Mouse (Mus musculus): ENCODE results near the gene Ganab. TPM values are rescaled to one million over a fixed set of nuclear protein-coding genes. Genes with fewer than 3 reads are reported as not detected.
"Not testable (repeated sequence)": the region's sequence is repeated elsewhere in the genome, so short reads cannot be mapped to it uniquely, and the experiment has no call there.

Gene Ganab
- polyA plus RNA-seq, 1 experiment from 2014 or later, result 102 TPM

- WGBS, result 2% methylated on average over 54 of the region's 54 CpGs
Observed at GRCm38 (mm10) chr19:8892829-8893766, 4.8 kb upstream of the Ganab start, which contains the start of gene Ints5. Ints5 (plus strand) TSS chr19:8893005.

GRCm38 (mm10) chr19:8895397-8895960 lies 2.4 kb upstream of the Ganab start:
- Histone ChIP-seq H3K4me2 (no peak overlapping the region), H3K4me1 (peaks cover 39% of the 10 kb centered on the region), H3K9me3 (no peaks in the 10 kb centered on the region), H3K4me3 (no peak overlapping the region), H3K27me3 (no peaks in the 10 kb centered on the region), H3K27ac (no peak overlapping the region), H3K9ac (no peak overlapping the region), H3K36me3 (peaks cover 30% of the 10 kb centered on the region)
- ATAC-seq (ENCODE audit: insufficient number of reproducible peaks, low FRiP score, low TSS enrichment, low read depth), result no peak
- WGBS, result 85% methylated on average over 9 of the region's 9 CpGs

More at GRCm38 (mm10) chr19:8892829-8893766, 4.8 kb upstream of the Ganab start, which contains the start of gene Ints5:
- peak; percentile 30; the same call in 1 of the 2 replicates for ATAC-seq (ENCODE audit: insufficient number of reproducible peaks, low FRiP score, low TSS enrichment, low read depth)
- peak within 1 kb of the TSS; percentile 79 for H3K4me2 ChIP-seq
- H3K9me3 ChIP-seq, result no peaks in the 10 kb centered on the region
- H3K4me1 ChIP-seq, result peaks cover 37% of the 10 kb centered on the region
- peak within 1 kb of the TSS; percentile 79 for H3K4me3 ChIP-seq
- peaks cover 30% of the 10 kb centered on the region for H3K36me3 ChIP-seq
- peak within 1 kb of the TSS; percentile 84 for H3K9ac ChIP-seq
- H3K27ac ChIP-seq, result peak within 1 kb of the TSS; percentile 90
- H3K27me3 ChIP-seq, result no peaks in the 10 kb centered on the region

- ATAC-seq (ENCODE audit: insufficient number of reproducible peaks, low FRiP score, low TSS enrichment, low read depth); H3K27me3 ChIP-seq; H3K4me2 ChIP-seq; H3K27ac ChIP-seq; H3K9ac ChIP-seq; H3K9me3 ChIP-seq; H3K4me3 ChIP-seq: not testable (repeated sequence)
- 74% methylated on average over 5 of the region's 5 CpGs for WGBS
- Histone ChIP-seq H3K36me3 (peaks cover 23% of the 10 kb centered on the region), H3K4me1 (peaks cover 39% of the 10 kb centered on the region)
Observed at GRCm38 (mm10) chr19:8896231-8896630, 1.6 kb upstream of the Ganab start.

- Histone ChIP-seq H3K27ac (peak overlapping the region; percentile 91), H3K9ac (peak overlapping the region; percentile 33), H3K4me2 (peak overlapping the region; percentile 64), H3K4me3 (peak overlapping the region; percentile 91), H3K36me3 (peaks cover 28% of the 10 kb centered on the region), H3K4me1 (peaks cover 39% of the 10 kb centered on the region)
- not testable (repeated sequence) for H3K27me3 ChIP-seq; ATAC-seq (ENCODE audit: insufficient number of reproducible peaks, low FRiP score, low TSS enrichment, low read depth); H3K9me3 ChIP-seq
- WGBS, result 15% methylated on average over 21 of the region's 21 CpGs
Observed at GRCm38 (mm10) chr19:8897211-8897864, 533 bp upstream of the Ganab start.

- Histone ChIP-seq H3K4me1 (peaks cover 34% of the 10 kb centered on the region), H3K27ac (peak overlapping the region; percentile 88), H3K9me3 (no peaks in the 10 kb centered on the region), H3K27me3 (no peaks in the 10 kb centered on the region), H3K4me2 (peak overlapping the region; percentile 64), H3K36me3 (peaks cover 39% of the 10 kb centered on the region), H3K4me3 (peak overlapping the region; percentile 91), H3K9ac (peak overlapping the region; percentile 93)
- ATAC-seq (ENCODE audit: insufficient number of reproducible peaks, low FRiP score, low TSS enrichment, low read depth), result no peak
- WGBS, result 6% methylated on average over 13 of the region's 13 CpGs
Observed at GRCm38 (mm10) chr19:8898576-8898975, 705 bp downstream of the Ganab start.

GRCm38 (mm10) chr19:8899079-8899478 lies 1.2 kb downstream of the Ganab start:
- no peak for ATAC-seq (ENCODE audit: insufficient number of reproducible peaks, low FRiP score, low TSS enrichment, low read depth)
- peaks cover 43% of the 10 kb centered on the region for H3K36me3 ChIP-seq
- H3K4me1 ChIP-seq, result peaks cover 30% of the 10 kb centered on the region
- H3K27me3 ChIP-seq, result no peaks in the 10 kb centered on the region
- no peaks in the 10 kb centered on the region for H3K9me3 ChIP-seq
- peak overlapping the region; percentile 91 for H3K4me3 ChIP-seq
- 29% methylated on average over 3 of the region's 3 CpGs for WGBS
- H3K4me2 ChIP-seq, result peak overlapping the region; percentile 64
- H3K9ac ChIP-seq, result peak overlapping the region; percentile 93; the same call in 1 of the 2 replicates
- H3K27ac ChIP-seq, result no peak overlapping the region

GRCm38 (mm10) chr19:8903412-8903811 lies 5.5 kb downstream of the Ganab start:
- ATAC-seq (ENCODE audit: insufficient number of reproducible peaks, low FRiP score, low TSS enrichment, low read depth), result no peak
- H3K27me3 ChIP-seq, result no peaks in the 10 kb centered on the region
- H3K9ac ChIP-seq, result no peak overlapping the region
- no peak overlapping the region for H3K4me2 ChIP-seq
- WGBS, result 94% methylated on average over 5 of the region's 5 CpGs
- no peaks in the 10 kb centered on the region for H3K9me3 ChIP-seq
- H3K4me1 ChIP-seq, result peaks cover 8% of the 10 kb centered on the region
- no peak overlapping the region for H3K4me3 ChIP-seq
- peaks cover 62% of the 10 kb centered on the region for H3K36me3 ChIP-seq
- H3K27ac ChIP-seq, result no peak overlapping the region

GRCm38 (mm10) chr19:8908531-8908930 lies 10.7 kb downstream of the Ganab start:
- H3K36me3 ChIP-seq, result peaks cover 95% of the 10 kb centered on the region
- 92% methylated on average over 6 of the region's 6 CpGs for WGBS
- ATAC-seq (ENCODE audit: insufficient number of reproducible peaks, low FRiP score, low TSS enrichment, low read depth), result no peak
- H3K9ac ChIP-seq, result no peak overlapping the region
- H3K4me1 ChIP-seq, result no peaks in the 10 kb centered on the region
- no peaks in the 10 kb centered on the region for H3K9me3 ChIP-seq
- H3K27me3 ChIP-seq, result no peaks in the 10 kb centered on the region
- H3K4me2 ChIP-seq, result no peak overlapping the region
- H3K27ac ChIP-seq, result no peak overlapping the region
- no peak overlapping the region for H3K4me3 ChIP-seq

GRCm38 (mm10) chr19:8911810-8912209 lies 13.9 kb downstream of the Ganab start:
- 96% methylated on average over 5 of the region's 5 CpGs for WGBS
- no peak overlapping the region for H3K4me2 ChIP-seq
- H3K27ac ChIP-seq, result no peak overlapping the region
- H3K4me1 ChIP-seq, result no peaks in the 10 kb centered on the region
- H3K4me3 ChIP-seq, result no peak overlapping the region
- H3K9ac ChIP-seq, result no peak overlapping the region
- ATAC-seq (ENCODE audit: insufficient number of reproducible peaks, low FRiP score, low TSS enrichment, low read depth), result no peak
- H3K9me3 ChIP-seq, result no peaks in the 10 kb centered on the region
- no peaks in the 10 kb centered on the region for H3K27me3 ChIP-seq
- peaks cover 100% of the 10 kb centered on the region for H3K36me3 ChIP-seq

GRCm38 (mm10) chr19:8914212-8914611 lies 16.3 kb downstream of the Ganab start:
- ATAC-seq (ENCODE audit: insufficient number of reproducible peaks, low FRiP score, low TSS enrichment, low read depth), result no peak
- Histone ChIP-seq H3K9me3 (no peaks in the 10 kb centered on the region), H3K27ac (no peak overlapping the region), H3K36me3 (peaks cover 79% of the 10 kb centered on the region), H3K27me3 (no peaks in the 10 kb centered on the region), H3K4me1 (no peaks in the 10 kb centered on the region), H3K4me2 (no peak overlapping the region), H3K4me3 (no peak overlapping the region), H3K9ac (no peak overlapping the region)
- 92% methylated on average over 3 of the region's 3 CpGs for WGBS

- H3K27ac ChIP-seq, result no peak overlapping the region
Observed at GRCm38 (mm10) chr19:8919000-8919399, 21.1 kb downstream of the Ganab start.

More at GRCm38 (mm10) chr19:8919000-8919399, 21.1 kb downstream of the Ganab start:
- Histone ChIP-seq H3K9me3 (no peaks in the 10 kb centered on the region), H3K4me2 (no peak overlapping the region), H3K36me3 (peaks cover 39% of the 10 kb centered on the region), H3K4me1 (peaks cover 13% of the 10 kb centered on the region), H3K9ac (no peak overlapping the region), H3K27me3 (no peaks in the 10 kb centered on the region), H3K4me3 (no peak overlapping the region)
- ATAC-seq (ENCODE audit: insufficient number of reproducible peaks, low FRiP score, low TSS enrichment, low read depth), result no peak
- 89% methylated on average over 3 of the region's 3 CpGs for WGBS

Data from limb, embryonic 15.5 days (tissue).